Mouse (Mus musculus) small intestine, adult 2 months (tissue): ENCODE measurements around the gene Nrbp1. TPM values are rescaled to one million over a fixed set of nuclear protein-coding genes. Genes with fewer than 3 reads are reported as not detected.
"Not testable (repeated sequence)": the region's sequence is repeated elsewhere in the genome, so short reads cannot be mapped to it uniquely, and the experiment has no call there.

ENCODE experiments used
- H3K27ac ChIP-seq: fragments of 200-500 bp; 2 replicates; pipeline ENCODE4 v1.5.1; 2012; ENCODE audit warnings: low read depth, low read length, control low read depth, inconsistent platforms; ENCODE audit not compliant: insufficient read depth
- H3K27me3 ChIP-seq: fragments of 200-500 bp; 2 replicates; pipeline ENCODE4 v1.6.1; 2012; ENCODE audit warnings: mild to moderate bottlenecking, moderate library complexity, low read length, inconsistent platforms; ENCODE audit not compliant: control insufficient read depth, insufficient read depth
- H3K36me3 ChIP-seq: fragments of 200-500 bp; 2 replicates; pipeline ENCODE4 v1.6.1; 2012; ENCODE audit warnings: mild to moderate bottlenecking, low read length, control low read depth, inconsistent platforms; ENCODE audit not compliant: control insufficient read depth, insufficient read depth
- H3K4me1 ChIP-seq: fragments of 200-500 bp; 2 replicates; pipeline ENCODE4 v1.6.1; 2012; ENCODE audit warnings: low read length, inconsistent platforms, mixed read lengths; ENCODE audit not compliant: control insufficient read depth, insufficient read depth, insufficient read length
- H3K4me3 ChIP-seq: fragments of 200-500 bp; 2 replicates; pipeline ENCODE4 v1.5.1; 2012; ENCODE audit warnings: low read depth, mild to moderate bottlenecking, control low read depth, inconsistent platforms, low read length, moderate library complexity
- CTCF ChIP-seq: fragments of 200-500 bp; IDR thresholded peaks from 2 replicates; pipeline ENCODE4 v1.5.1; 2012; ENCODE audit warnings: low read depth, mild to moderate bottlenecking, control low read depth, inconsistent platforms, low read length, moderate library complexity, mixed read lengths; ENCODE audit not compliant: insufficient replicate concordance, insufficient read length; ENCODE audit errors: extremely low read depth
- POLR2A ChIP-seq: fragments of 200-500 bp; IDR thresholded peaks from 2 replicates; pipeline ENCODE4 v1.6.1; 2012; ENCODE audit warnings: low read depth, mild to moderate bottlenecking, control low read depth, inconsistent platforms, low read length, moderate library complexity
- WGBS: fragments of 180-500 bp; shearing (Covaris S2); methylation state at CpG from one replicate; pipeline ENCODE4 v1.1.7; 2018; 5-methylcytosine and 5-hydroxymethylcytosine counted together
- polyA plus RNA-seq: library from polyadenylated mRNA; depleted of rRNA; stranded (reverse); fragments of >200 nt; gene quantifications from 2 replicates; pipeline ENCODE4 v1.2.3, GENCODE M21; 2012

Gene Nrbp1
- polyA plus RNA-seq, 1 experiment, result 232 TPM

DNA sequence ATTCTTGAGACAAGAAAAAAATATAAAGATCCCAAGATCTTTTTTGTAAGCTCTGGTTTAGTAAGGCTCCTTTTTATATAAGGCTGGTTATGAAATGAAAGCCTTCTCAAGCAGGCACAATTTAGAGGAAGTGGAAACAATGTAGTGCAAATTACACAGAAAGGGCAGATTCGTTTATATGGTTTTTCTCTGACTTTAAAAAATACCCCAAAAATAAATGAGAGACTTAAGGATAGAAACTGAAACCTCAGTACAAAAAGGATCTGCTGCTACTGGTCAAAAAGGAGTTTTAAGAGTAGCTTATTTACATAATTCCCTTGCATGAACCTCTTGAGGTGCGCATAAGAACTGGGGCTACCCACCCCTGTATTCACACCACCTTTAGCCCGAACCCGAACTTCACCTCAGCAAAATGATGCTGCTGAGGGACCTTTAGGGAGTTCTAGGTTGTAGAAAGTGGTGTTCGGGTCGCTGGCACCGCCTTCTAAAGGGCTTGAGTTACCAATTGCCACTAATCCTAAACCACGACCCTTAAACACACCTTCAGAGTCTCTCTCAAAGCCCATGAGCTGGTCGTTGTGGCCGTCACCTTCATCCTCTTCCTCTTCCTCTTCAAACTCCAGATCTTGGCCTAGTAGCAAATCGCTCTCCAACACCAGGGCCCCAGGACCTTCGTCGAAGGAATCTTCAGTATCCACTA lies 39.5 kb upstream of the Nrbp1 start:
- TF ChIP-seq POLR2A (no peak), CTCF (no peak)
- 7% methylated on average over 13 of the region's 13 CpGs for WGBS
- Histone ChIP-seq H3K36me3 (peaks cover 64% of the 10 kb centered on the region), H3K27me3 (no peaks in the 10 kb centered on the region), H3K27ac (peak overlapping the region; percentile 67), H3K4me1 (peaks cover 8% of the 10 kb centered on the region), H3K4me3 (peak overlapping the region; percentile 75)

DNA sequence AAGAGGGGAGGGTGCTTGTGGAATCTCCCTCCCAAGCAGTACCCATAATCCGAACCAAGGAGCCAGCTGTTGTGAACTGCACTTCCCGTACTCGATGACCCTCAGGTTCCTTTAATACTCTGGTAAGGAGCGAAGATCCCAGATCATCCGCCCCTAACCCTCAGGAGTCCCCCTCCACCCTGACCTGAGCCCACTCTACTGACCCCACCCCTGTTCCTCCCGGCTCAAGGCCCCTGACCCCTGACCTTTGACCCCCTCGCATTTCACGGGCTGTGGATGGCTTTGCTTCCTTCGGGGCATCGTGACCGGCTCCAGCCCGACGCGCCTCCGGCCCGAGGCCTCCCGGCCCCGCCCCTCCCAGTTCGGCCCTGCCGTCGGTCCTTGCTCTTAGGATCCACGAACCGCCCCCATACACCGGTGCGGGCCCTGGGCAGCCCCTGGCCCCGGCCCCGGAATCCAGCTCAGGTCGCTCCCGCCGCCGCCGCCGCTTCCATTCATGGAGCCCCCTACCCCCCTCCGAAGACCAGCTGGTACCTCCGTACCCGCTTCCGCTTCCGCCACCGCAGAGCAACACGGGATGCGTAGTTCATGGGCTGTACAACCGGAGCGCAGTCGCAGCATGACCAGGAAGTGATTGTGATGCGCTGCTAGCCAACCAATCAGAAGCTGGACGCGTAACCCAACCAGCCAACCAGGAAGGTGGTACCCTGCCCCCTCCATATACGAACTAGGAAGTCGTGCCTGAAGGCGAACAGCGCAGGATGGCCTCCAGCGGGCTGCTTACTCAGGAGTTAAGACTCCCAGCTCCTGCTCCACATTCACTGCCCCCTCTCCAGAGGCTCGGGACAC lies 38.7 kb upstream of the Nrbp1 start, which contains the start of gene Zfp513:
Gene Zfp513 (minus strand): TSS at position 562 of the 849 bp plus-strand sequence.
- H3K36me3 ChIP-seq, result peaks cover 60% of the 10 kb centered on the region
- peak within 1 kb of the TSS; percentile 75 for H3K4me3 ChIP-seq
- peak within 1 kb of the TSS; percentile 75 for H3K27ac ChIP-seq
- H3K27me3 ChIP-seq, result no peaks in the 10 kb centered on the region
- WGBS, result under 1% methylated on average over 53 of the region's 53 CpGs
- H3K4me1 ChIP-seq, result peaks cover 8% of the 10 kb centered on the region
- TF ChIP-seq CTCF, result no peak
- peak; percentile 81; the same call in 1 of the 2 replicates for TF ChIP-seq POLR2A

DNA sequence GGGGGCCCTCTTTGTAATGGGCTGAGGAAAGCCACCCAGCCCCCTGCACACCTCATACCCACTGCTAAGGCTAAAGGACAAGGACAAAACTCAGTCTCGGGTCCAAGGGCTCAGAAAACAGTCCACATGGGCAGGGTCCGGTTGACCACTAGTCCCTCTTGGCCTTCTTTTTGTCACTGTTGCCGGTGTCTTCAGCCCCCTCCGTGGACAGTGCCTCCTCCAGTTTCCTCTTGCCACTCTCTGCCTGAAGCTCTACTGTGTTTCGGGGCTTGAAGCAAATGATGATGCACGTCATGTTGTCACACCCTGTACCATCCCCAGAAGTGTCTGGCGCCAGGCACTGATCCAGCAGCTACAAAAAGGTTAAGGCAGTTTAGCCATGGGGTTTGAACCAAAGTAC lies 37.7 kb upstream of the Nrbp1 start:
- peak overlapping the region; percentile 71 for H3K4me3 ChIP-seq

DNA sequence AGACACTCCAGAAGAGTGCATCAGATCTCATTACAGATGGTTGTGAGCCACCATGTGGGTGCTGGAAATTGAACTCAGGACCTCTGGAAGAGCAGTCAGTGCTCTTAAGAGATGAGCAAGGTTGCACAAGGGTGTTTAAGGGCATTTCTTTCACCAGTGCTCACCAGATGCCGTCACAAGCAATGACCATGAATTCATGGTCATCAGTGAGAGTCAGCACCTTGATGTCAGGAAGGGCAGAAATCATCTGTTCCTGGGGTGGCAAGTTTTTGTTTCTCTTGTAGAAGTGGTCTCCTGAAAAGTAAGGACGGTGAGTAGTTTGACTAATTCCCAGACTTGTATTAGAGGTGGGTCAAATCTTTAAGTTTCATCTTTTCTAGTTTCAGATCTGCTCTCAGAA lies 36.8 kb upstream of the Nrbp1 start:
- H3K27me3 ChIP-seq, result no peaks in the 10 kb centered on the region
- WGBS, result 93% methylated on average over 2 of the region's 2 CpGs
- peaks cover 8% of the 10 kb centered on the region for H3K4me1 ChIP-seq
- H3K27ac ChIP-seq, result no peak overlapping the region
- H3K36me3 ChIP-seq, result peaks cover 56% of the 10 kb centered on the region
- no peak for TF ChIP-seq CTCF
- TF ChIP-seq POLR2A, result no peak
- H3K4me3 ChIP-seq, result no peak overlapping the region

More for the DNA sequence above, 37.7 kb upstream of the Nrbp1 start:
- Histone ChIP-seq H3K27me3 (no peaks in the 10 kb centered on the region), H3K36me3 (peaks cover 60% of the 10 kb centered on the region), H3K4me1 (peaks cover 8% of the 10 kb centered on the region), H3K27ac (no peak overlapping the region)
- 85% methylated on average over 7 of the region's 7 CpGs for WGBS
- TF ChIP-seq POLR2A (no peak), CTCF (no peak)

DNA sequence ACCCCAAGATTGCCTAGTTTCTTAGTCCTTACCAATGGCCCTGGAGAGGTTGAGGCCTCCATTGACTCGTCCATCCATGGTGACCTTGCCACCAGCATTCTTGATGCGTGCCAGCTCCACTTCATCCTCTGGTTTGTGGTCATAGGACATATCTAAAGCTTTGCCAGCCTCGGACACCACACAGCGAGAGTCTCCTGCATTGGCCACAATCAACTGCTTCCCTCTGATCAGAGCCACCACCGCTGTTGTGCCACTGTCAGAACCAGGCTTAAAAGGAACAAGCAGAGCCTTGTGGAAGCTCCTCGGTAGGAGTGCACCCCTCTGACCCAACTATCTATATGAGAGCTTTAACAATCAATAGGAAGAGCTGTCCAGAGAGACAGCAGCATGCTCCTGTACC lies 36.2 kb upstream of the Nrbp1 start:
- Histone ChIP-seq H3K27me3 (no peaks in the 10 kb centered on the region), H3K4me3 (no peak overlapping the region), H3K4me1 (peaks cover 8% of the 10 kb centered on the region), H3K27ac (no peak overlapping the region), H3K36me3 (peaks cover 52% of the 10 kb centered on the region)
- WGBS, result 90% methylated on average over 6 of the region's 6 CpGs
- TF ChIP-seq POLR2A, result no peak
- no peak for TF ChIP-seq CTCF

DNA sequence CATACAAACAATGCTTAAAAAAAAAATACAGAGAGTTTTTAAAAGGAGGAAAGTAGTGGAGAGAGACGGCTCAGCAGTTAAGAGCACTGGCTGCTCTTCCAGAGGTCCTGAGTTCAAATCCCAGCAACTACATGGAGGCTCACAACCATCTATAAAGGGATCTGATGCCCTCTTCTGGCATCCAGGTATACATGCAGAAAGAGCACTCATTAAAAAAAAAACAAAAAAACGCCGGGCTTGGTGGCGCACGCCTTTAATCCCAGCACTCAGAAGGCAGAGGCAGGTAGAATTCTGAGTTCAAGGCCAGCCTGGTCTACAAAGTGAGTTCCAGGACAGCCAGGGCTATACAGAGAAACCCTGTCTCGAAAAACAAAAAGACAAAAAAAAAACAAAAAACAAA lies 24.1 kb upstream of the Nrbp1 start:
- H3K27ac ChIP-seq, result not testable (repeated sequence)

DNA sequence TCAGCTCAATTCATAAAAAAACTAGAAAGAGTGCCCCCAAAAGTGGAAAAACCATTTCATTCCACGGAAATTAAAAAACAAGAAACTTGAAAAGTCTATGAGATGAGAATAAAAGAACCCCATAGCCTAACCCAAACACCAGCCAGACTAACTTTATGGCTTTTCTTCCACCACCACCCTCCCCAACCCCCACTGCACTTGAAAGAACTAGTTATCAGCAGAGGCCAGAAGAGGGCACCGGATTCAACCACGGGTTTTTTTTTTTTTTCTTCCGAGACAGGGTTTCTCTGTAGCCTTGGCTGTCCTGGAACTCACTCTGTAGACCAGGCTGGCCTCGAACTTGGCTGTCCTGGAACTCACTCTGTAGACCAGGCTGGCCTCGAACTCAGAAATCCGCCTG lies 22.4 kb upstream of the Nrbp1 start:
- H3K27ac ChIP-seq, result no peak overlapping the region
- no peaks in the 10 kb centered on the region for H3K27me3 ChIP-seq
- WGBS, result 34% methylated on average over 7 of the region's 7 CpGs
- TF ChIP-seq POLR2A (no peak), CTCF (no peak)
- no peak overlapping the region for H3K4me3 ChIP-seq
- H3K4me1 ChIP-seq, result peaks cover 3% of the 10 kb centered on the region; the same call in 1 of the 2 replicates
- peaks cover 2% of the 10 kb centered on the region; the same call in 1 of the 2 replicates for H3K36me3 ChIP-seq

More for the DNA sequence above, 24.1 kb upstream of the Nrbp1 start:
- H3K36me3 ChIP-seq, H3K4me3 ChIP-seq, H3K4me1 ChIP-seq, H3K27me3 ChIP-seq: not testable (repeated sequence)
- 78% methylated on average over 6 of the region's 6 CpGs for WGBS
